Mouse (Mus musculus) megakaryocyte, embryonic 14.5 days (primary cell): Measurements from ENCODE around the gene Atoh8. TPM values are rescaled to one million over a fixed set of nuclear protein-coding genes. Genes with fewer than 3 reads are reported as not detected.

Source experiments
- H3K27me3 ChIP-seq: replicated peaks from 2 replicates; pipeline ENCODE3; 2012; ENCODE audit warnings: inconsistent platforms
- H3K36me3 ChIP-seq: replicated peaks from 2 replicates; pipeline ENCODE3; 2012; ENCODE audit warnings: low read length, inconsistent platforms, mixed read lengths
- H3K4me1 ChIP-seq: 2 replicates; pipeline ENCODE4 v1.6.1; 2012; ENCODE audit warnings: inconsistent platforms
- H3K4me3 ChIP-seq: replicated peaks from 2 replicates; pipeline ENCODE3; 2012; ENCODE audit warnings: moderate library complexity, mild to moderate bottlenecking, inconsistent platforms
- H3K9me3 ChIP-seq: 2 replicates; pipeline ENCODE4 v1.6.1; 2012; ENCODE audit warnings: inconsistent platforms
- FLI1 ChIP-seq: IDR thresholded peaks from 2 replicates; pipeline ENCODE4 v1.6.1; 2012; ENCODE audit warnings: low read length, inconsistent platforms, mixed read lengths
- GATA1 ChIP-seq: IDR thresholded peaks from 3 replicates; pipeline ENCODE4 v1.6.1; 2012; ENCODE audit warnings: mixed read lengths, low read length, inconsistent platforms, borderline replicate concordance
- polyA plus RNA-seq: library from polyadenylated mRNA; stranded (reverse); fragments of >175 nt; gene quantifications from 2 replicates; pipeline ENCODE4 v1.2.3, GENCODE M21; 2012; ENCODE audit warnings: low replicate concordance; ENCODE audit not compliant: insufficient read depth

Atoh8 gene
- polyA plus RNA-seq, 1 experiment = 51.0 TPM

- H3K36me3 ChIP-seq = peaks cover 64% of the 10 kb centered on the region
- peaks cover 95% of the 10 kb centered on the region for H3K4me1 ChIP-seq
- TF ChIP-seq GATA1 (no peak), FLI1 (no peak)
- H3K9me3 ChIP-seq = no peaks in the 10 kb centered on the region
- peaks cover 89% of the 10 kb centered on the region for H3K27me3 ChIP-seq
- H3K4me3 ChIP-seq = peak overlapping the region; percentile 83
Measured at GRCm38 (mm10) chr6:72230875-72231274, 4.5 kb downstream of the Atoh8 start.

DNA sequence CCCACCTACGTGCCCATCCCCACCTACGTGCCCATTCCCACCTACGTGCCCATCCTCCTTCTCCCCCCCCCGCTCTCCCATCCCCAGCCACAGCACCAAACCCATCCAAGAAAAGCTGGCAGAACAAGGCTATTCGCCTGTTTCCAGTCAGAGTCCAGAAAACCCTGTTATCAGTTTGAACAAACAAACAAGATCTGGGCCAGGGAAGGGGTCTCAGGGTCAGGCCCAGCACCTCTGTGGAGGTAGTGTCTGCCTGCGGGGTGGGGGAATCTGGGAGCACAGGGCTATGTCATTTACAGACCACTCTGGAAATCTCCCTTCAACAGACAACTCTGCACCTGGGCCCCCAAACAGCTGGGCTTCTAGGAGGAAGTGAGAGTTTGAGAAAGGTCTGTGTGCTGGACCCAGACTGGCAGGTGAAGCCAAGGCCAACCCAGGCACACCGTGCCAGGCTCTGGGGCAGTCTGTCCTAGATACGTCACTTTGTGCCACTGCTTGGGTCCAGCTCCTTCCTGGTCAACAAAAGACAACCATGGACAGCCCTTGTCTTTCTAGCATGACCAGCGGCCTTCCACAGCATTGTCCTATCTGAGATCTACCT is 7.6 kb downstream of the Atoh8 start:
- TF ChIP-seq FLI1 = no peak
- no peak for TF ChIP-seq GATA1
- Histone ChIP-seq H3K36me3 (peaks cover 92% of the 10 kb centered on the region), H3K27me3 (peaks cover 90% of the 10 kb centered on the region), H3K4me1 (peaks cover 92% of the 10 kb centered on the region), H3K4me3 (no peak overlapping the region), H3K9me3 (no peaks in the 10 kb centered on the region)

DNA sequence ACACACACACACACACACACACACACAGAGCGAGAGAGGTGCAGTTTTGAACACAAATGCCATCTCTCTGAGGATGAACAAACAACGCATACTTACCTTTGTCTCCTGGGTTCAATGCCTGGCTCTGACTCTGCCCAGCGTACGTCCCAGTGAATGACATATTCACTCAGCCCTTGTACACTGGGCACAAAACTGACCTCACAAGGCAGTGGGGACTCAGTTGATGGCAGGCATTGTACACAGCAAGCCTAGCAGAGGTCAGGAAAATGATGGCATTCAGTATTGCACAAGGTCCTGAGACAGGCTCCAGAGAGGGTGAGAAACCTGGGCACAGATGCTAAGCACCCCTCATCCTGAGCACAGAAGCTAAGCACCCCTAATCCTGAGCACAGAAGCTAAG is 8.4 kb downstream of the Atoh8 start:
- Histone ChIP-seq H3K9me3 (no peaks in the 10 kb centered on the region), H3K4me3 (no peak overlapping the region), H3K27me3 (peaks cover 91% of the 10 kb centered on the region), H3K4me1 (peaks cover 92% of the 10 kb centered on the region), H3K36me3 (peaks cover 96% of the 10 kb centered on the region)
- TF ChIP-seq GATA1 = no peak
- no peak for TF ChIP-seq FLI1

DNA sequence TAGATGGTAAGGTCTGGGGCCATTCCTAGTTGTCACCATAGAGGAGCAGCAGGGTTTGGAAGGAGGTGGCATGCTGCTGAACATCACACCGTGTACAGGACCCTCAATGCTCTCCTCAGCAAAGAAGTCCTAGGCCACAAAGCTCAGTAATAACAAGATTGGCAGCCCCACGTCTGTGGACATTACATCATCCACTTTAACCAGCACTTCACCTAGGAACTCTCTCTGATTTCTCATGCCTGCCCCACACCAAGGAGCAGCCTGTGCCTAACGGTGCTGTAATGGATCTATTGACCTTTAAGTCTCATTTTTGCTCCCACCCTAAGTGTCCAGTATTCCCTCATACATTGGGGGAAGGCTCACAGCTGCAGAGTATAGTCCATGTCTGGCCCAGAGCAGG is 9.7 kb downstream of the Atoh8 start:
- H3K9me3 ChIP-seq = no peaks in the 10 kb centered on the region
- peaks cover 93% of the 10 kb centered on the region for H3K4me1 ChIP-seq
- peaks cover 91% of the 10 kb centered on the region for H3K27me3 ChIP-seq
- TF ChIP-seq GATA1 (no peak), FLI1 (no peak)
- H3K36me3 ChIP-seq = peaks cover 96% of the 10 kb centered on the region
- no peak overlapping the region for H3K4me3 ChIP-seq

DNA sequence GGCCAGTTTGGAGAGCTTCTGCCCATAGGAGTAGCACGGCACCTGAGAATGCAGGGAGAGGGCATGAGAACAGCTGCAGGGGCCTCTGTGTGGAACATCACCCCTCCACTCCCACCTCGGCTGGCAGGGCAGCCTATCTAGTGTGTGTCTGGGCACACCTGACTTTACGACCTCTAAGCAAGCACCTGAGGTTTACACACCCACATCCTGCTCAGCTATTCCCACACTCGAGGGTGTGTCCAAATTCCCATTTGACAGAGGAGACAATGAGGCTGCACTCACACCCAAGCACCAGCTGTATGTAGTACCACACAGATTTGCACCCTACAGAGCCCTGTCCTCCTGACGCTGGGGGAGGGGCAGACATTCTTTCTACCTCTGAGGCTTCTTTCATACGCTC is 11.5 kb downstream of the Atoh8 start:
- Histone ChIP-seq H3K27me3 (peaks cover 90% of the 10 kb centered on the region), H3K9me3 (no peaks in the 10 kb centered on the region)
- TF ChIP-seq FLI1 (no peak), GATA1 (no peak)

GRCm38 (mm10) chr6:72222876-72223275 is 12.5 kb downstream of the Atoh8 start:
- H3K9me3 ChIP-seq = no peaks in the 10 kb centered on the region
- no peak overlapping the region for H3K4me3 ChIP-seq
- no peak for TF ChIP-seq GATA1
- no peak for TF ChIP-seq FLI1
- peaks cover 95% of the 10 kb centered on the region for H3K36me3 ChIP-seq
- H3K4me1 ChIP-seq = peaks cover 91% of the 10 kb centered on the region
- H3K27me3 ChIP-seq = peaks cover 89% of the 10 kb centered on the region

More for the DNA sequence above, 11.5 kb downstream of the Atoh8 start:
- Histone ChIP-seq H3K4me1 (peaks cover 91% of the 10 kb centered on the region), H3K4me3 (no peak overlapping the region), H3K36me3 (peaks cover 96% of the 10 kb centered on the region)

- Histone ChIP-seq H3K27me3 (peaks cover 90% of the 10 kb centered on the region), H3K9me3 (no peaks in the 10 kb centered on the region), H3K4me1 (peaks cover 91% of the 10 kb centered on the region), H3K36me3 (peaks cover 97% of the 10 kb centered on the region), H3K4me3 (peak overlapping the region; percentile 15)
- TF ChIP-seq GATA1 (no peak), FLI1 (no peak)
Measured at GRCm38 (mm10) chr6:72222271-72222724, 13.1 kb downstream of the Atoh8 start.

DNA sequence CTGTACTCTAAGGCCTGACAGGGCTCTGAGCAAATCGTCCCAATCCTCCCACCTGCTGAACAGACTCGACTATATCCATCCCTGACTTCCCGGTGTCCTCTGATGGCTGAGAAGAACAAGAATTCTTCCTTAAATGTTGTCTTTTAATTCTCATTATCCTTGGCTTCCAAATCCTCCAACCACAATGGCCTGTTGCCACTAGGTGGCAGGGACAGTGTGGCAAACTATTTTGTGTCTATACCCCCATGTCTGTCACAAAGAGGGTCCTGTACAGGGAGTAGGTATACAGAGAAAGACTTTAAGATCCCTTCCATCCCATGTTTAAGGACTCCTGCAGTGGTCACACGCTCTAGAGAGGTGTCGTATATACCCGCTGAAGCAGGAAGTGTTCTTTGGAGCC is 14.1 kb downstream of the Atoh8 start:
- Histone ChIP-seq H3K4me1 (peaks cover 96% of the 10 kb centered on the region), H3K4me3 (no peak overlapping the region), H3K36me3 (peaks cover 89% of the 10 kb centered on the region), H3K9me3 (no peaks in the 10 kb centered on the region), H3K27me3 (peaks cover 89% of the 10 kb centered on the region)
- TF ChIP-seq GATA1 (no peak), FLI1 (no peak)

- TF ChIP-seq FLI1 (no peak), GATA1 (no peak)
- H3K4me1 ChIP-seq = peaks cover 97% of the 10 kb centered on the region
- H3K27me3 ChIP-seq = peaks cover 89% of the 10 kb centered on the region
- no peak overlapping the region for H3K4me3 ChIP-seq
- H3K36me3 ChIP-seq = peaks cover 88% of the 10 kb centered on the region
- H3K9me3 ChIP-seq = no peaks in the 10 kb centered on the region
Measured at GRCm38 (mm10) chr6:72219549-72219948, 15.8 kb downstream of the Atoh8 start.

DNA sequence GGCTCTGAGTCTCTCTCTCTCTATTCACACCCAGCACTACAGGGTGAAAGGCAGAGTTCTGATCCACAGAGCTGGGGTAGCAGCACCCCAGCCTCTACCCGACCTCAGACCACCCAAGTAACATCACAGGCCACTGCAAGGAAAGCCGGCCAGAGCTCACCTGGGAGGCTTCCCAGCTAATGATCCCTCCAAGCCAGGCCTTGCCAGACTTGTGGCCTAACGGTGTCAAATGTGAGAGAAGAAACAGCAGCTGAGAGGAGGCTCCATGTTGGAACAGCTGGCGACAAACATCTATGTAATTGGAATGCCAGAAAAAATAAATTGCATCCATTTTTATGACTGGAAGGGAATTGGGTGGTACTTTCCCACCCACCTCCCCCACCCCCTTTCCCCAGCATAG is 17.1 kb downstream of the Atoh8 start:
- Histone ChIP-seq H3K4me1 (peaks cover 87% of the 10 kb centered on the region), H3K27me3 (peaks cover 88% of the 10 kb centered on the region), H3K9me3 (no peaks in the 10 kb centered on the region), H3K36me3 (peaks cover 88% of the 10 kb centered on the region), H3K4me3 (no peak overlapping the region)
- TF ChIP-seq GATA1 (no peak), FLI1 (no peak)

DNA sequence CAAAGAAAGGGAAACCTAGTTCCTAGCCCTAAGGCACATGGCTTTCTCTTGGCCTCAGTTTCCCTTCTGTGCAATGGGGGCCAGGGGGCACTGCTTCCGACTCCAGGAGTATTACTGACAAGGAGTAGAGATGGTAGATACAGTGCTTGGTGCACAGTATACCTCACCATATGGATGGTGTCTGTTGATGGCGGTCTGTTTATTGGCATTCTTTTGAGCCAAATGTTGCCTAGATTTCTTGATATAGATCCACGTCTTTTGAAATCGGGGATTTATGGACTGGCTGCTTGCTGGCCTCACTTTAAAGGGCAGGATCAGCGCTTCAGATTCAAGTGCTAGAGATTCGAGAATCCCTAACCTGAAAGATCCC is 18.0 kb downstream of the Atoh8 start:
- H3K36me3 ChIP-seq = peaks cover 88% of the 10 kb centered on the region
- H3K27me3 ChIP-seq = peaks cover 87% of the 10 kb centered on the region
- no peak for TF ChIP-seq GATA1
- TF ChIP-seq FLI1 = no peak
- no peaks in the 10 kb centered on the region for H3K9me3 ChIP-seq
- peak overlapping the region; percentile 85 for H3K4me3 ChIP-seq
- peaks cover 84% of the 10 kb centered on the region for H3K4me1 ChIP-seq
